Mouse (Mus musculus) thymus, adult 2 months (tissue): ENCODE results near the gene Olfr1124.
"Not testable (repeated sequence)": the region's sequence is repeated elsewhere in the genome, so short reads cannot be mapped to it uniquely, and the experiment has no call there.

Experiments
- CTCF ChIP-seq: fragments of 200-500 bp; IDR thresholded peaks from 2 replicates; pipeline ENCODE4 v1.5.1; 2012; ENCODE audit warnings: mild to moderate bottlenecking, control low read depth, low read length, moderate library complexity, borderline replicate concordance; ENCODE audit not compliant: control insufficient read depth, poor library complexity, insufficient read depth; ENCODE audit errors: extremely low read depth
- POLR2A ChIP-seq: fragments of 200-500 bp; IDR thresholded peaks from 2 replicates; pipeline ENCODE4 v1.6.1; 2012; ENCODE audit warnings: mild to moderate bottlenecking, low read length, control low read depth, moderate library complexity; ENCODE audit not compliant: control insufficient read depth, poor library complexity, insufficient read depth; ENCODE audit errors: extremely low read depth

GRCm38 (mm10) chr2:87394686-87395085 is 35.4 kb upstream of the Olfr1124 start:
- TF ChIP-seq CTCF, POLR2A: not testable (repeated sequence)
